ENCODE assay signal across 8 mouse cellular contexts in the genomic region with DNA sequence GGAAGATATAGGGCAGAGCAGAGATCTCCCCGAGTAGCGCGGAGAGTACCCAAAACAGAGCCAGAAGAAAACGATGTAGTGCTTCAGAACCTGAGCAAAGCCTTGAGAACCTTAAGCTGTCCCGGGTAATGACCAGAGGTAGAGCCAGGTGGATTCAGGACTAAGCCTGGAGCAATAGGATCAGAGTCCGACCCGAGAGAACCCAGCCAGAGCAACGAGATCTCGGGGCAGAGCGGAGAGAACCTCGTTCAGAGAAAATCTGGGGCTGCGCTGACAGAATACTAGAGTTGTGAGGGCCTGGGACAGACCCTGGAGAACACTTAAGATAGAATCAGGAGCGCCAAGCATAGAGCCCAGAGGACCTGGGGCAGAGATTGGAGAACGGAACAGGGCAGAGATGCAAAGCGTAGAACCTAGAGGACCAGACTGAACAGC. TPM values are rescaled to one million over a fixed set of nuclear protein-coding genes. Genes with fewer than 3 reads are reported as not detected.
DNase-seq lines count a peak whose midpoint lies in the region; ATAC-seq and TF ChIP-seq lines count a peak whose summit lies in the region.

No protein-coding gene starts in this region.

- TF ChIP-seq POLR2A in thymus, adult 2 months (IDR thresholded peaks at IDR 0.05; ENCODE audit: control insufficient read depth, extremely low read depth, insufficient read depth, low read length, poor library complexity), result no peak

- H3K27me3 ChIP-seq in E14TG2a.4 (ENCODE audit: insufficient read depth, low read length), result peaks cover 55% of the 10 kb centered on the region
- peaks cover 24% of the 10 kb centered on the region for H3K27me3 ChIP-seq in intestine, embryonic 16.5 days (replicated peaks; ENCODE audit: control insufficient read depth, insufficient read depth, low read length)
- peaks cover 32% of the 10 kb centered on the region for H3K27me3 ChIP-seq in midbrain, embryonic 11.5 days (ENCODE audit: control insufficient read depth, insufficient read depth, low read length)
- peaks cover 12% of the 10 kb centered on the region; the same call in 1 of the 2 replicates for H3K27me3 ChIP-seq in thymus, adult 2 months (ENCODE audit: control insufficient read depth, insufficient read depth, low read length)

- H3K4me1 ChIP-seq in E14TG2a.4 (replicated peaks; ENCODE audit: low read depth, low read length), result peaks cover 38% of the 10 kb centered on the region
- H3K4me1 ChIP-seq in intestine, embryonic 16.5 days (ENCODE audit: control insufficient read depth, insufficient read depth, low read length), result peaks cover 18% of the 10 kb centered on the region
- peaks cover 12% of the 10 kb centered on the region for H3K4me1 ChIP-seq in midbrain, embryonic 11.5 days (ENCODE audit: control insufficient read depth, insufficient read depth, low read length)
- peaks cover 7% of the 10 kb centered on the region; the same call in 1 of the 2 replicates for H3K4me1 ChIP-seq in thymus, adult 2 months (replicated peaks; ENCODE audit: control insufficient read depth, insufficient read depth, low read length)

- 3% methylated on average over 15 of the region's 15 CpGs for WGBS in intestine, embryonic 16.5 days
- 2% methylated on average over 15 of the region's 15 CpGs for WGBS in midbrain, embryonic 11.5 days
- 9% methylated on average over 15 of the region's 15 CpGs for WGBS in thymus, adult 2 months

- H3K4me3 ChIP-seq in E14TG2a.4 (replicated peaks; ENCODE audit: low read length), result peak overlapping the region; percentile 90
- H3K4me3 ChIP-seq in intestine, embryonic 16.5 days (ENCODE audit: low read length), result peak overlapping the region; percentile 68
- H3K4me3 ChIP-seq in midbrain, embryonic 11.5 days (ENCODE audit: low read depth, low read length), result peak overlapping the region; percentile 50
- no peak overlapping the region for H3K4me3 ChIP-seq in thymus, adult 2 months (ENCODE audit: control insufficient read depth, insufficient read depth, low read length)

- H3K4me2 ChIP-seq in intestine, embryonic 16.5 days (ENCODE audit: low read depth, low read length), result peak overlapping the region; percentile 95
- H3K4me2 ChIP-seq in midbrain, embryonic 11.5 days, result peak overlapping the region; percentile 84

- peak overlapping the region; percentile 75 for H3K9ac ChIP-seq in intestine, embryonic 16.5 days (ENCODE audit: low read depth, low read length)
- H3K9ac ChIP-seq in midbrain, embryonic 11.5 days (ENCODE audit: low read length), result peak overlapping the region; percentile 60

- H3K9me3 ChIP-seq in E14TG2a.4 (ENCODE audit: low read length), result peaks cover 2% of the 10 kb centered on the region; the same call in 1 of the 2 replicates
- H3K9me3 ChIP-seq in intestine, embryonic 16.5 days (ENCODE audit: control insufficient read depth, low read length), result 0 out of 2 replicates have a peak, but pooled peaks cover 2% of the 10 kb centered on the region
- no peaks in the 10 kb centered on the region; the same call in 1 of the 2 replicates for H3K9me3 ChIP-seq in midbrain, embryonic 11.5 days (ENCODE audit: control insufficient read depth, low read length)

- peak; percentile 7 for DNase-seq in adrenal gland, postnatal 25 days
- no peak for DNase-seq in adrenal gland, postnatal 10 days
- DNase-seq in frontal cortex, postnatal 36 days (ENCODE audit: low spot score in 2 of 2), result peak; percentile 27 to 41
- DNase-seq in midbrain, embryonic 11.5 days (ENCODE audit: low spot score, missing footprints), result peak; percentile 92
- no peak for DNase-seq in thymus, adult 2 months

- no peak for TF ChIP-seq CTCF in E14TG2a.4 (conservative IDR thresholded peaks at IDR 0.05; ENCODE audit: low read length)
- TF ChIP-seq CTCF in thymus, adult 2 months (IDR thresholded peaks at IDR 0.05; ENCODE audit: borderline replicate concordance, control insufficient read depth, extremely low read depth, insufficient read depth, low read length, poor library complexity), result no peak

- ATAC-seq in intestine, embryonic 16.5 days, result peak; percentile 5; the same call in 1 of the 2 replicates
- ATAC-seq in midbrain, embryonic 11.5 days (ENCODE audit: low FRiP score), result no peak
- no peak for ATAC-seq in monocyte, adult 5-6 weeks (replicated peaks; ENCODE audit: insufficient number of reproducible peaks, low FRiP score, low TSS enrichment, poor library complexity, severe bottlenecking)

- no peak overlapping the region for H3K27ac ChIP-seq in intestine, embryonic 16.5 days (ENCODE audit: low read length)
- no peak overlapping the region for H3K27ac ChIP-seq in midbrain, embryonic 11.5 days (ENCODE audit: low read depth, low read length)
- H3K27ac ChIP-seq in thymus, adult 2 months (ENCODE audit: control insufficient read depth, insufficient read depth, low read length), result no peak overlapping the region

- no peaks in the 10 kb centered on the region for H3K36me3 ChIP-seq in E14TG2a.4 (ENCODE audit: insufficient read depth, low read length)
- no peaks in the 10 kb centered on the region for H3K36me3 ChIP-seq in intestine, embryonic 16.5 days (ENCODE audit: control insufficient read depth, insufficient read depth, low read length)
- no peaks in the 10 kb centered on the region for H3K36me3 ChIP-seq in midbrain, embryonic 11.5 days (ENCODE audit: control insufficient read depth, insufficient read depth, low read length)
- H3K36me3 ChIP-seq in thymus, adult 2 months (ENCODE audit: control insufficient read depth, insufficient read depth, low read length), result no peaks in the 10 kb centered on the region

RNA-seq across cellular contexts. Expression of gene Tmtc1, which starts 0.9 kb away (rescaled TPM):
- 11.6 and 13.1 TPM in 2 replicates for total RNA-seq in adrenal gland, postnatal 25 days (2021)
- total RNA-seq in adrenal gland, postnatal 10 days (2021), result 10 to 100 TPM in 1 of 2 experiments, 1 to 10 TPM in 1; 8.5 to 15.2 TPM
- polyA plus RNA-seq in intestine, embryonic 16.5 days (2015; fragmentation: Nextera tagmentation; extraction: Ambion mirVana), result 0.64 and 0.66 TPM in 2 replicates
- polyA plus RNA-seq in midbrain, embryonic 11.5 days (2014; fragmentation: Nextera tagmentation; extraction: Ambion mirVana), result 0.98 and 1.0 TPM in 2 replicates
- 0.85 to 8.4 TPM (median 2.0 TPM) in 3 replicates for total RNA-seq in monocyte, adult 5-6 weeks (2017)
- 3.7 and 6.4 TPM in 2 replicates for polyA plus RNA-seq in thymus, adult 2 months (2012; rRNA removed)

Comparison
In these comparisons a context has a peak if more than half of its experiments do, and no peak if none do; other contexts are left out.
1. DNase-seq: peak in adrenal gland, postnatal 25 days (single experiment), frontal cortex, postnatal 36 days (2 of 2) and midbrain, embryonic 11.5 days (single experiment); none in adrenal gland, postnatal 10 days (single experiment) and thymus, adult 2 months (single experiment).